Mouse (Mus musculus): ENCODE measurements around the gene Eid2b.

DNA sequence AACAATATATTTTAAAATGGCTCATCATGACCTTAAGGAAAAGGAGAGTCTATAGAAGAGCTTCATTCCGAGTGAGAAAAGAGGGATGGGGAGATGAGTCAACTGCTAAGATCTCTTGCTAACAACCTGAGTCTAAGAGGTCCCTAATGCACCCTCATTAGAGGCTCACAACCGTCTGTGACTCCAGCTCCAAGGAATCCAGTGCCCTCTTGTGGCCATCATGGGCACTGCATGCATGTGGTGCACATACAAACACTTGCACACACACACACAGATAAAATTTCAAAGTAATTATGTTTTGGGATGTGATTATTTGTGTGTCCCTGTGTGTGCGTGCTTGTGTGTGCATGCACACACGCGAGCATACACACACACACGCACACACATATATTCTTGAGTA, 22.1 kb upstream of the Eid2b start:
- TF ChIP-seq CTCF (IDR thresholded peaks at IDR 0.05; ENCODE audit: low read depth) (peak; percentile 73), EP300 (IDR thresholded peaks at IDR 0.05; ENCODE audit: low read depth) (no peak)

Measured in liver, embryonic 14.5 days (tissue).